Mouse (Mus musculus): ENCODE data around the gene Extl1. TPM values are rescaled to one million over a fixed set of nuclear protein-coding genes. Genes with fewer than 3 reads are reported as not detected.

The Extl1 gene
- total RNA-seq, 2 experiments from 2014 or later = 46.1 to 48.0 TPM

DNA sequence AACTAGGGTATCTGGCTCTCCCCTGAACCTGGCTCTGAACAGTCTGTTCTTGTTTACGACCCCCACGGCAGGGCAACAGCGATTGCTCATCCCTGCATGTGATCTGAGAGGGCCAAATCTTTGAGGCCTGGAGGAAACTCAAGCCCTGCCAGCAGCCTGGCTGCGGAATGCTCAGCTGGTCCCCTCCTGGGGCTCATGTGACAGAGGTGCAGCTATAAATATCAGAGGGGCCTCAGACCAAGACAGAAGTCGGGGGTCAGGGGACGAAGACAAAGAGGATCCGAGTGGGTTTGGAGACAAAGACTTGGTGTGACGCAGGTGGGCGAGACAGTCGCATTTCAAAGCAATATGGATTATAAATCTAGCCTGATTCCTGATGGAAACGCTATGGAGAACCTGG, 68.8 kb downstream of the Extl1 start, which contains the start of gene Trim63:
Gene Trim63 (plus strand): TSS at position 245 of the 400 bp plus-strand sequence.
- DNase-seq (ENCODE audit: low spot score in 2 of 2) = no peak

DNA sequence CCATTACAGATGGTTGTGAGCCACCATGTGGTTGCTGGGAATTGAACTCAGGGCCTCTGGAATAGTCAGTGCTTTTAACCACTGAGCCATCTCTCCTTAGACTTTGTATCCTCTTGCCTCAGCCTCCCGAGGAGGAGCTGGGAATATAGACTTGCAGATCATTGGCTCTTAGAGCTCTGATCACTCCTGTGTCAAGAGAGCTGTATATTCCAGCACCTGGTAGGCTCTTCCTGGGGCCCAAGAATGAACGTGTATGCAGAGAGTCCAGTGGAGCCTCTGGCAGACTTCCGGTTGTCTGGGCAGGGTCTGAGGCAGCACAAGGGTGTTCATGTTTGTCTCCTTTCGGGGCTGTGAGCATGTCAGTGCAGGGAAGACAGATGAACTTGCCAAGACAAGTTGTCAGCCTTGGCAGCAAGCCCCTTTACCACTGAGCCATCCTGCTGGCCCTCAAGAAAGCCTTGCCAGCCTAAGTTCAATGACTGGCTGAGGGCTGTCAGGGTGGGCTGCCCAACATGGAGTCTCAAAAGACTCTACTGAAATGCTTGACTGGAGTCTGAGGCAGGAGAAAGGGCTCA, 69.5 kb downstream of the Extl1 start:
- DNase-seq (ENCODE audit: low spot score in 2 of 2) = no peak

GRCm38 (mm10) chr4:134312901-134313300, 70.7 kb downstream of the Extl1 start:
- no peak for DNase-seq (ENCODE audit: low spot score in 2 of 2)

DNA sequence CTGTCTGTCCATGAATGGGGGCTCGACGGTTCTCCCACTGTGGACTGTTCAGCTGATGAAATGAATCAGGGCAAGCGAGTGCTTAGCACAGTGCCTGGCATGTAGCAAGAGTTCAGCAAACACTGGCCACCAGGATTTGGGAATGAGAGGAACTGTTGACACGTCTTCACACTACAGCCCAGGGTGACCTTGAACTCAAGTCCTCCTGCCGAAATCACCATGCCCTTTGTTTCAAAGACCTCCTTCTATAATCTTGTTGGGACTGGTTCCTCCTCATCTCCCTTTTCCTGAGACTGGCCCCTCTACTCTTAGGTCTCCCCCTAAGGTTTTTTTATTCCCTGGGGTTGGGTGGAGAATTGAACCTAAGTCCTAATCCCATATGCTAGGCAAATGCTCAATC, 71.3 kb downstream of the Extl1 start:
- no peak for DNase-seq (ENCODE audit: low spot score in 2 of 2)

GRCm38 (mm10) chr4:134311784-134312183, 71.9 kb downstream of the Extl1 start:
- DNase-seq (ENCODE audit: low spot score in 2 of 2) = no peak

DNA sequence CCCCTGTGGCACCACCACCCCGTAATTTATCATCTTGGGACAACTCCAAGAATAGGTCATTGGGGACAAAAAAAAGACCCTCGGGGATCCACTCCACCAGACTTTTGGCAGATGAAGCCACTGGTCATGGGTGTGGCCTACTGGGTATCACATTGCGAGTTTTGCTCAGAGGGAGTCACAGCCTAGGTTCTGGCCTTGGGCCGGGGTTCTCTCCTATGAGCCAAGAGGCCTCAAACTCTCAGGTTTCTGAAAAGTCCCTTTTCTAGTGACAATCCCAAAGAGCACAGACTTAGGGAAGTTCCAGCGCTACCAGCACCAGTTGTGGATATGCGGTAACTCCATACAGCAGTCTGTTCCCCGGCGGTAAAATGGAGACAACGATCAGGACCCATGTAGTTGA, 73.0 kb downstream of the Extl1 start:
- DNase-seq (ENCODE audit: low spot score in 2 of 2) = no peak

- no peak for DNase-seq (ENCODE audit: low spot score in 2 of 2)
Measured at GRCm38 (mm10) chr4:134310106-134310505, 73.5 kb downstream of the Extl1 start.

- peak; percentile 18 to 47 for DNase-seq (ENCODE audit: low spot score in 2 of 2)
Measured at GRCm38 (mm10) chr4:134307367-134308072, 76.1 kb downstream of the Extl1 start.

GRCm38 (mm10) chr4:134306963-134307362, 76.7 kb downstream of the Extl1 start:
- no peak for DNase-seq (ENCODE audit: low spot score in 2 of 2)

Other genes with a start within 250 kb of the Extl1 start
- gene Cep85, start 196.7 kb downstream of the Extl1 start, total RNA-seq (2021) = 10 to 100 TPM; 15.3 to 17.2 TPM
- gene Gm7534, start 180.8 kb downstream of the Extl1 start, total RNA-seq (2021) = not detected
- gene Catsper4, start 156.5 kb downstream of the Extl1 start, total RNA-seq (2021) = not detected
- under 1 TPM; 0.13 to 0.64 TPM for gene Cnksr1, start 145.5 kb downstream of the Extl1 start, total RNA-seq (2021)
- not detected for gene E130218I03Rik, start 140.2 kb downstream of the Extl1 start, total RNA-seq (2021)
- gene Zfp593, start 138.3 kb downstream of the Extl1 start, total RNA-seq (2021) = 10 to 100 TPM; 11.9 to 12.2 TPM
- not detected for gene Gm30191, start 136.9 kb downstream of the Extl1 start, total RNA-seq (2021)
- 1 to 10 TPM; 1.6 to 1.7 TPM for gene Grrp1, start 129.7 kb downstream of the Extl1 start, total RNA-seq (2021)
- gene Pdik1l, start 96.0 kb downstream of the Extl1 start, total RNA-seq (2021) = 10 to 100 TPM; 16.4 to 17.8 TPM
- gene Trim63, start 68.7 kb downstream of the Extl1 start, total RNA-seq (2021) = not detected
- under 1 TPM in 1 of 2 experiments, not detected in 1; 0.10 TPM for gene Slc30a2, start 40.7 kb downstream of the Extl1 start, total RNA-seq (2021)
- 1 to 10 TPM; 5.0 to 5.9 TPM for gene Pafah2, start 12.5 kb upstream of the Extl1 start, total RNA-seq (2021)
- gene Stmn1, start 84.5 kb upstream of the Extl1 start, total RNA-seq (2021) = 100 to 1,000 TPM; 373 to 429 TPM
- gene Paqr7, start 112.8 kb upstream of the Extl1 start, total RNA-seq (2021) = 10 to 100 TPM; 60.9 to 67.1 TPM
- under 1 TPM; 0.36 to 0.57 TPM for gene Aunip, start 127.1 kb upstream of the Extl1 start, total RNA-seq (2021)
- gene Mtfr1l, start 151.5 kb upstream of the Extl1 start, total RNA-seq (2021) = 10 to 100 TPM; 69.0 to 70.7 TPM
- gene Selenon, start 168.3 kb upstream of the Extl1 start, total RNA-seq (2021) = 10 to 100 TPM; 18.1 to 20.0 TPM